Mouse (Mus musculus) fibroblast of lung, adult 2 months (primary cell): ENCODE measurements around the gene Ttc38.
"Not testable (repeated sequence)": the region's sequence is repeated elsewhere in the genome, so short reads cannot be mapped to it uniquely, and the experiment has no call there.

Experiments
- DNase-seq: peaks from one replicate; pipeline ENCODE4 v3.0.0-alpha.2; 2011; ENCODE audit warnings: low read depth

Ttc38 gene

GRCm38 (mm10) chr15:85822011-85822359 lies 10.1 kb upstream of the Ttc38 start:
- no peak for DNase-seq

GRCm38 (mm10) chr15:85826676-85827075 lies 5.4 kb upstream of the Ttc38 start:
- no peak for DNase-seq

- no peak for DNase-seq
Measured at GRCm38 (mm10) chr15:85828071-85828470, 4.0 kb upstream of the Ttc38 start.

GRCm38 (mm10) chr15:85829470-85829869 lies 2.6 kb upstream of the Ttc38 start:
- DNase-seq, result no peak

- DNase-seq, result no peak
Measured at GRCm38 (mm10) chr15:85832599-85832998, 493 bp downstream of the Ttc38 start.

- DNase-seq, result no peak
Measured at GRCm38 (mm10) chr15:85835335-85835734, 3.2 kb downstream of the Ttc38 start.

GRCm38 (mm10) chr15:85836887-85837286 lies 4.8 kb downstream of the Ttc38 start:
- DNase-seq, result no peak

- DNase-seq, result no peak
Measured at GRCm38 (mm10) chr15:85840983-85841382, 8.9 kb downstream of the Ttc38 start.

- DNase-seq, result no peak
Measured at GRCm38 (mm10) chr15:85841796-85842360, 9.8 kb downstream of the Ttc38 start.

GRCm38 (mm10) chr15:85845071-85845470 lies 13.0 kb downstream of the Ttc38 start:
- DNase-seq, result no peak

- DNase-seq, result no peak
Measured at GRCm38 (mm10) chr15:85851656-85852392, 19.7 kb downstream of the Ttc38 start.

- no peak for DNase-seq
Measured at GRCm38 (mm10) chr15:85858980-85859489, 26.9 kb downstream of the Ttc38 start.

GRCm38 (mm10) chr15:85859490-85860031 lies 27.5 kb downstream of the Ttc38 start, which contains the start of gene Gtse1:
Gene Gtse1 (plus strand): TSS chr15:85859745.
- peak; percentile 92 for DNase-seq

- not testable (repeated sequence) for DNase-seq
Measured at GRCm38 (mm10) chr15:85865913-85866312, 33.8 kb downstream of the Ttc38 start.

GRCm38 (mm10) chr15:85867696-85868095 lies 35.6 kb downstream of the Ttc38 start:
- peak; percentile 28 for DNase-seq

GRCm38 (mm10) chr15:85877336-85877735 lies 45.2 kb downstream of the Ttc38 start:
- DNase-seq, result no peak

GRCm38 (mm10) chr15:85878848-85879497 lies 46.9 kb downstream of the Ttc38 start, which contains the start of gene Trmu:
Gene Trmu (plus strand): TSS chr15:85879312.
- peak; percentile 62 for DNase-seq

GRCm38 (mm10) chr15:85879498-85879895 lies 47.4 kb downstream of the Ttc38 start:
- DNase-seq, result no peak

- DNase-seq, result no peak
Measured at GRCm38 (mm10) chr15:85885606-85886005, 53.5 kb downstream of the Ttc38 start.

GRCm38 (mm10) chr15:85889235-85889634 lies 57.1 kb downstream of the Ttc38 start:
- DNase-seq, result no peak

- DNase-seq, result no peak
Measured at GRCm38 (mm10) chr15:85891971-85892370, 59.9 kb downstream of the Ttc38 start.

GRCm38 (mm10) chr15:85892498-85893118 lies 60.5 kb downstream of the Ttc38 start:
- DNase-seq, result no peak
